Mouse (Mus musculus): ENCODE measurements around the gene Wnt3a.

DNA sequence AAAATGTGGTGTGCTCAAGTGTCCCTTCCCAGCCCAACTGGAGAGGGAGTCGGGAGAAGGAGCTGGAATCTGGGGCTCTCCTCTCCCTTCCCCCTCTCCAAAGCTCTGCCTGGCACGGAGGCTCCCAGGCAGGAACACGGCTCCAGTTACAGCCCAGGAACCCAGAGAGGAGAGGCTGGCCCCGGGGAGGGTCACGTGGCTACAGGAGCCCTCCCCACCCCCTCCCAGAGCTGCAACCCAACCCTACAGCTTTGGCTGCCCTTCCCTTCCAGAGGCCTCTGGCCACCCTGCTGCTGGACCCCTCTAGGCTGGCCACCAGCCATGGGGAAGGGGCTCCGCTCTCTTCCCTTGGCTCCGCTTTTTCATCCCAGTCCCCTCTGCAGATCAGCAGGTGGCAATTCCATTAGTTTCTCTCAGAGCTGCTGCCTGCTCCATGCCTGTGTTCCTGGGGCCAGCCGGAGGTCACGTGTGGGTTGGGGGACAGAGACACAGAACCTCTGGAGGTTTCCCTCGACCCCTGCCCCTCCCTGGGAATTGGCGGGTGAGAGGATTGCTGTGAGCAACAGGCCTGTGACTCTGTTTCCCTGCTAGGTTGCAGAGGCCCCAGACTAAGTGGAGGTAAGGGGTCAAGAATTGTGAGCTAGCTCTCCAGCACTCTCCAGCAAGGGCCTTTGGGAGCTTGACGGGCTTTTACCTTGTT is 18.7 kb upstream of the Wnt3a start:
- TF ChIP-seq CTCF (IDR thresholded peaks at IDR 0.05; ENCODE audit: insufficient read depth, low read length) = no peak
- no peak for TF ChIP-seq POLR2A (IDR thresholded peaks at IDR 0.05; ENCODE audit: borderline replicate concordance, extremely low read depth, low read depth, low read length)
